Mouse (Mus musculus) stomach, embryonic 16.5 days (tissue): ENCODE results near the gene Zmynd19. TPM values are rescaled to one million over a fixed set of nuclear protein-coding genes. Genes with fewer than 3 reads are reported as not detected.

Experiments
- ATAC-seq: fragments of 200-750 bp; cut with Nextera tagmentation; 2 replicates; pipeline ENCODE4 v1.8.0; 2017; ENCODE audit warnings: moderate number of reproducible peaks, moderate TSS enrichment; ENCODE audit not compliant: insufficient read depth, low FRiP score
- H3K27ac ChIP-seq: fragments of 300-500 bp; sonication (generic); 2 replicates; pipeline ENCODE4 v1.5.1; 2014; ENCODE audit warnings: low read length
- H3K27me3 ChIP-seq: fragments of 300-500 bp; sonication (generic); 2 replicates; pipeline ENCODE4 v1.6.1; 2014; ENCODE audit warnings: low read length, control low read depth, mixed read lengths; ENCODE audit not compliant: control insufficient read depth, insufficient read depth
- H3K36me3 ChIP-seq: fragments of 300-500 bp; sonication (generic); 2 replicates; pipeline ENCODE4 v1.6.1; 2014; ENCODE audit warnings: low read length; ENCODE audit not compliant: control insufficient read depth, insufficient read depth
- H3K4me1 ChIP-seq: fragments of 300-500 bp; sonication (generic); 2 replicates; pipeline ENCODE4 v1.6.1; 2014; ENCODE audit warnings: low read length, control low read depth, mixed read lengths; ENCODE audit not compliant: control insufficient read depth, insufficient read depth
- H3K4me2 ChIP-seq: fragments of 300-500 bp; sonication (generic); 2 replicates; pipeline ENCODE4 v1.6.1; 2014; ENCODE audit warnings: low read depth, low read length, mixed read lengths
- H3K4me3 ChIP-seq: fragments of 300-500 bp; sonication (generic); replicated peaks from 2 replicates; pipeline ENCODE4 v1.5.1; 2014; ENCODE audit warnings: mild to moderate bottlenecking, low read length
- H3K9ac ChIP-seq: fragments of 300-500 bp; sonication (generic); 2 replicates; pipeline ENCODE4 v1.6.1; 2014; ENCODE audit warnings: low read length
- H3K9me3 ChIP-seq: fragments of 300-500 bp; sonication (generic); replicated peaks from 2 replicates; pipeline ENCODE4 v1.6.1; 2016; ENCODE audit warnings: low read length, control low read depth; ENCODE audit not compliant: control insufficient read depth
- WGBS: fragments of 180-500 bp; shearing (Covaris S2); extraction: QIAGEN DNeasy Blood & Tissue Kit; methylation state at CpG from one replicate; pipeline ENCODE4 v1.1.7; 2014; 5-methylcytosine and 5-hydroxymethylcytosine counted together
- microRNA-seq: library from miRNA; unstranded; fragments of <30 nt; microRNA quantifications from one replicate; pipeline ENCODE4, GENCODE M21; 2016
- polyA plus RNA-seq: library from polyadenylated mRNA; unstranded; fragments of >200 nt; fragmentation: Nextera tagmentation; extraction: Ambion mirVana; gene quantifications from 2 replicates; pipeline ENCODE4 v1.2.1, GENCODE M21; 2015

Gene Zmynd19
- polyA plus RNA-seq, 1 experiment from 2014 or later, result 2.3 TPM

DNA sequence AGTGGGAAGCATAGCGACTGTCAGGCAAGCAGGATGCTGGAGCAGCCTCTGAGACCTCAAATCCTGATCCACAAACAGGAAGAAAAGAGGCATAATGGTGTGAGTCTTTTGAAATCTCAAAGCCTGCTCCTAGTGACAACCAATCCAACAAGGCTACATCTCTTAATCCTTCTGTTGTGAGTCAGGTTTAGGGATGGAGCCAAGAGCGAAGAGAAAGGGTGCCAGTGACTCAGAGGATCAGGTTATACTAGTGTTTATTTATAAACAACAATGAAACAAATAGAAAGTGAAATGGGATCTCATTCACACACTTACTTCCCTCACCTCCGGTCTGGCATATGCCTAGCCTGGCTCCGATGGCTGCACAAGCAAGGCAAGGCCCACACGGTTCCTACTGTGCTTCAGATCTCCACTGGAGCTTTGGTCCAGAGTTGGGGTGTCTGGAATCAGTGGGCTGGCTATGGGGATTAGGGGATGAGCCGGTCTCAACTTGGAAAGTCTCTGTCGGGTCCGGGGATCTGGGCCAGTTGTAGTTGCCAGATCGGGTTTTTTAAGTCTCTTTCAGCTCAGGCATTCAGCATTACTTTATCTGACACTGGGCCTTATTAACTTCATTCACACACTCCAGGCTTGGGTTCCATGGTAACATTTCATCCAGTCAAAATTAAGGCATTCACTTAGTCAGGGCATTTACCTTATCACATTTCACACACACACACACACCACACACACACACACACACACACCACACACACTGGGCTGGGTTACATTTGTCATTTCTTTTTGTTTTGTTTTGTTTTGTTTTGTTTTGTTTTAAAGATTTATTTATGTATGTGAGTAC is 54.6 kb downstream of the Zmynd19 start:
- no peak overlapping the region for H3K9ac ChIP-seq
- 87% methylated on average over 9 of the region's 9 CpGs for WGBS
- H3K27me3 ChIP-seq, result no peaks in the 10 kb centered on the region
- H3K9me3 ChIP-seq, result no peaks in the 10 kb centered on the region
- no peaks in the 10 kb centered on the region for H3K4me1 ChIP-seq
- no peak overlapping the region for H3K27ac ChIP-seq
- H3K36me3 ChIP-seq, result no peaks in the 10 kb centered on the region
- H3K4me2 ChIP-seq, result no peak overlapping the region
- ATAC-seq, result no peak
- H3K4me3 ChIP-seq, result no peak overlapping the region

- 85% methylated on average over 1 of the region's 1 CpGs for WGBS
- no peak overlapping the region for H3K4me2 ChIP-seq
- ATAC-seq, result no peak
- no peaks in the 10 kb centered on the region for H3K4me1 ChIP-seq
- no peak overlapping the region for H3K4me3 ChIP-seq
- no peak overlapping the region for H3K27ac ChIP-seq
- H3K36me3 ChIP-seq, result no peaks in the 10 kb centered on the region
- H3K27me3 ChIP-seq, result no peaks in the 10 kb centered on the region
- no peaks in the 10 kb centered on the region for H3K9me3 ChIP-seq
- H3K9ac ChIP-seq, result no peak overlapping the region
These were observed 57.2 kb downstream of the Zmynd19 start for GRCm38 (mm10) chr2:25006767-25007166.

DNA sequence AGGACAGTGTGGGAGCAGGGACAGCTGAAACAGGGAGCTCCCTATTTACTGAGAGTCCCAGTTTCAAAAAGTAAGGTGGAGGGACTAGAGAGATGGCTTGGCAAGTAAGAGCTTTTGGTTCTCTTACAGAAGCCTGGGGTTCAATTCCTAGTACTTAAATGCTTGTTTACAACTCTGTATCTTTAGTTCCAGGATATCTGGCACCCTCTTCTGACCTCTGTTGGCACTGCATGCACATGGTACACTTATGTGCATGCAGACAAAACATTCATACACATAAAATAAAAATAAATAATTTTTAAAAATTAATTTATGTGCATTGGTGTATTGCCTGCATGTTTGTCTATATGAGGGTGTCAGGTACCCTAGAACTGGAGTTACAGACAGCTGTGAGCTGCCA is 58.7 kb downstream of the Zmynd19 start:
- Histone ChIP-seq H3K27ac (no peak overlapping the region), H3K9ac (no peak overlapping the region), H3K4me2 (no peak overlapping the region), H3K36me3 (no peaks in the 10 kb centered on the region), H3K27me3 (no peaks in the 10 kb centered on the region), H3K4me1 (no peaks in the 10 kb centered on the region), H3K4me3 (no peak overlapping the region), H3K9me3 (no peaks in the 10 kb centered on the region)
- ATAC-seq, result no peak

Small RNA genes lying within 50 kb of the gene (microRNA-seq; reads per million reads assigned to microRNA genes)
- gene Gm22875, result not detected

Other genes with a start within 250 kb of the Zmynd19 start
- 0.90 and 0.99 TPM in 2 replicates for gene Cacna1b, start 186.6 kb upstream of the Zmynd19 start, polyA plus RNA-seq
- gene Ehmt1, start 30.2 kb upstream of the Zmynd19 start, polyA plus RNA-seq, result 66.6 and 67.6 TPM in 2 replicates
- 105 and 120 TPM in 2 replicates for gene Arrdc1, start 14.5 kb upstream of the Zmynd19 start, polyA plus RNA-seq
- gene Dph7, start 12.6 kb downstream of the Zmynd19 start, polyA plus RNA-seq, result 22.0 and 22.1 TPM in 2 replicates
- 112 and 119 TPM in 2 replicates for gene Mrpl41, start 25.3 kb downstream of the Zmynd19 start, polyA plus RNA-seq
- 9.1 and 9.5 TPM in 2 replicates for gene Pnpla7, start 26.2 kb downstream of the Zmynd19 start, polyA plus RNA-seq
- gene Nsmf, start 104.6 kb downstream of the Zmynd19 start, polyA plus RNA-seq, result 57.2 and 62.0 TPM in 2 replicates
- gene Entpd8, start 130.5 kb downstream of the Zmynd19 start, polyA plus RNA-seq, result 2.5 and 2.6 TPM in 2 replicates
- 8.1 and 8.8 TPM in 2 replicates for gene Noxa1, start 145.4 kb downstream of the Zmynd19 start, polyA plus RNA-seq
- 9.9 and 11.0 TPM in 2 replicates for gene Nrarp, start 231.0 kb downstream of the Zmynd19 start, polyA plus RNA-seq
- gene Tor4a, start 247.1 kb downstream of the Zmynd19 start, polyA plus RNA-seq, result 16.8 and 19.2 TPM in 2 replicates